Mouse (Mus musculus) heart, postnatal 0 days (tissue): ENCODE measurements around the gene Rtraf. TPM values are rescaled to one million over a fixed set of nuclear protein-coding genes. Genes with fewer than 3 reads are reported as not detected.

ENCODE experiments used
- ATAC-seq: fragments of 200-750 bp; cut with Nextera tagmentation; 2 replicates; pipeline ENCODE4 v1.8.0; 2017; ENCODE audit warnings: low read depth, moderate number of reproducible peaks, moderate library complexity; ENCODE audit not compliant: insufficient read depth
- DNase-seq: peaks from one replicate; pipeline ENCODE4 v3.0.0-alpha.2; 2016; ENCODE audit warnings: low spot score
- H3K27ac ChIP-seq: fragments of 300-500 bp; sonication (generic); 2 replicates; pipeline ENCODE4 v1.5.1; 2014; ENCODE audit warnings: low read depth, mild to moderate bottlenecking
- H3K27me3 ChIP-seq: fragments of 300-500 bp; sonication (generic); 2 replicates; pipeline ENCODE4 v1.6.1; 2014; ENCODE audit warnings: low read length, mixed read lengths; ENCODE audit not compliant: control insufficient read depth, insufficient read depth
- H3K36me3 ChIP-seq: fragments of 300-500 bp; sonication (generic); replicated peaks from 2 replicates; pipeline ENCODE4 v1.6.1; 2014; ENCODE audit warnings: low read length, mixed read lengths; ENCODE audit not compliant: control insufficient read depth, insufficient read depth
- H3K4me1 ChIP-seq: fragments of 300-500 bp; sonication (generic); 2 replicates; pipeline ENCODE4 v1.6.1; 2014; ENCODE audit warnings: antibody characterized with exemption; ENCODE audit not compliant: control insufficient read depth, insufficient read depth
- H3K4me2 ChIP-seq: fragments of 300-500 bp; sonication (generic); 2 replicates; pipeline ENCODE4 v1.6.1; 2014; ENCODE audit warnings: low read depth, mild to moderate bottlenecking, low read length, moderate library complexity
- H3K4me3 ChIP-seq: fragments of 300-500 bp; sonication (generic); 2 replicates; pipeline ENCODE4 v1.5.1; 2014; ENCODE audit warnings: low read depth, low read length
- H3K9ac ChIP-seq: fragments of 300-500 bp; sonication (generic); replicated peaks from 2 replicates; pipeline ENCODE4 v1.6.1; 2014; ENCODE audit warnings: low read depth, low read length, mixed read lengths
- H3K9me3 ChIP-seq: fragments of 300-500 bp; sonication (generic); replicated peaks from 2 replicates; pipeline ENCODE4 v1.6.1; 2016; ENCODE audit warnings: low read length; ENCODE audit not compliant: control insufficient read depth
- CTCF ChIP-seq: IDR thresholded peaks from 2 replicates; pipeline ENCODE4 v1.5.1; 2016; ENCODE audit warnings: antibody characterized with exemption, control low read depth, low read depth
- EP300 ChIP-seq: IDR thresholded peaks from 2 replicates; pipeline ENCODE4 v1.6.1; 2016; ENCODE audit warnings: antibody characterized with exemption, low read depth
- WGBS: fragments of 180-500 bp; shearing (Covaris S2); extraction: QIAGEN DNeasy Blood & Tissue Kit; methylation state at CpG from one replicate; pipeline ENCODE4 v1.1.7; 2014; 5-methylcytosine and 5-hydroxymethylcytosine counted together
- polyA plus RNA-seq: library from polyadenylated mRNA; unstranded; fragments of >200 nt; fragmentation: Nextera tagmentation; extraction: Ambion mirVana; gene quantifications from 2 replicates; pipeline ENCODE4 v1.2.1, GENCODE M21; 2015
- total RNA-seq: library from RNA; depleted of rRNA; stranded (reverse); fragments of >200 nt; gene quantifications from 2 replicates; pipeline ENCODE4 v1.2.3, GENCODE M21; 2014; ENCODE audit warnings: low replicate concordance

Gene Rtraf
- total and polyA plus RNA-seq, 2 experiments from 2014 or later, result 73.8 to 177 TPM

GRCm38 (mm10) chr14:19807339-19807738 is 16.3 kb downstream of the Rtraf start:
- no peaks in the 10 kb centered on the region for H3K4me1 ChIP-seq
- DNase-seq, result no peak
- H3K9me3 ChIP-seq, result no peaks in the 10 kb centered on the region
- H3K27ac ChIP-seq, result no peak overlapping the region
- H3K4me3 ChIP-seq, result no peak overlapping the region
- 83% methylated on average over 3 of the region's 3 CpGs for WGBS
- H3K4me2 ChIP-seq, result no peak overlapping the region
- ATAC-seq, result no peak
- H3K36me3 ChIP-seq, result peaks cover 60% of the 10 kb centered on the region
- H3K27me3 ChIP-seq, result no peaks in the 10 kb centered on the region
- no peak overlapping the region for H3K9ac ChIP-seq
- no peak for TF ChIP-seq CTCF
- no peak for TF ChIP-seq EP300

- Histone ChIP-seq H3K36me3 (peaks cover 70% of the 10 kb centered on the region), H3K27ac (no peak overlapping the region), H3K9me3 (no peaks in the 10 kb centered on the region), H3K9ac (no peak overlapping the region), H3K4me3 (no peak overlapping the region), H3K27me3 (no peaks in the 10 kb centered on the region), H3K4me2 (no peak overlapping the region), H3K4me1 (no peaks in the 10 kb centered on the region)
- ATAC-seq (no peak), DNase-seq (no peak)
- WGBS, result 36% methylated on average over 10 of the region's 10 CpGs
- TF ChIP-seq CTCF, result no peak
- TF ChIP-seq EP300, result no peak
Observed at GRCm38 (mm10) chr14:19803623-19804022, 20.0 kb downstream of the Rtraf start.

- Histone ChIP-seq H3K4me3 (no peak overlapping the region), H3K36me3 (peaks cover 74% of the 10 kb centered on the region), H3K27me3 (no peaks in the 10 kb centered on the region), H3K4me1 (no peaks in the 10 kb centered on the region), H3K4me2 (no peak overlapping the region), H3K27ac (no peak overlapping the region), H3K9me3 (no peaks in the 10 kb centered on the region), H3K9ac (no peak overlapping the region)
- DNase-seq (no peak), ATAC-seq (no peak)
- 67% methylated on average over 4 of the region's 4 CpGs for WGBS
- TF ChIP-seq CTCF (no peak), EP300 (no peak)
Observed at GRCm38 (mm10) chr14:19803222-19803621, 20.4 kb downstream of the Rtraf start.

GRCm38 (mm10) chr14:19801474-19802215 is 22.0 kb downstream of the Rtraf start:
- 83% methylated on average over 8 of the region's 8 CpGs for WGBS
- Histone ChIP-seq H3K27me3 (no peaks in the 10 kb centered on the region), H3K4me3 (no peak overlapping the region), H3K4me1 (no peaks in the 10 kb centered on the region), H3K4me2 (no peak overlapping the region), H3K9me3 (no peaks in the 10 kb centered on the region), H3K36me3 (peaks cover 77% of the 10 kb centered on the region), H3K9ac (no peak overlapping the region), H3K27ac (no peak overlapping the region)
- DNase-seq (no peak), ATAC-seq (no peak)
- TF ChIP-seq EP300 (no peak), CTCF (no peak)

GRCm38 (mm10) chr14:19800485-19800884 is 23.1 kb downstream of the Rtraf start:
- Histone ChIP-seq H3K27ac (no peak overlapping the region), H3K4me1 (no peaks in the 10 kb centered on the region), H3K27me3 (no peaks in the 10 kb centered on the region), H3K9me3 (no peaks in the 10 kb centered on the region), H3K4me3 (no peak overlapping the region), H3K9ac (no peak overlapping the region), H3K4me2 (no peak overlapping the region), H3K36me3 (peaks cover 66% of the 10 kb centered on the region)
- WGBS, result 51% methylated on average over 2 of the region's 2 CpGs
- DNase-seq, result no peak
- TF ChIP-seq CTCF (no peak), EP300 (no peak)
- ATAC-seq, result no peak
